Mouse (Mus musculus) adrenal gland, adult 10 weeks (tissue): ENCODE measurements around the gene Cdc73. TPM values are rescaled to one million over a fixed set of nuclear protein-coding genes. Genes with fewer than 3 reads are reported as not detected.

Experiments
- polyA plus RNA-seq: library from polyadenylated mRNA; stranded (reverse); fragments of 350-450 nt; fragmentation: Illumina TruSeq; extraction: RNeasy Lipid Tissue Mini Kit (QIAGEN cat#74804); gene quantifications from one replicate; pipeline ENCODE4 v1.2.3, GENCODE M21; 2014; ENCODE audit warnings: low read depth, low replicate concordance

Gene Cdc73
- polyA plus RNA-seq, result 187 TPM

DNA sequence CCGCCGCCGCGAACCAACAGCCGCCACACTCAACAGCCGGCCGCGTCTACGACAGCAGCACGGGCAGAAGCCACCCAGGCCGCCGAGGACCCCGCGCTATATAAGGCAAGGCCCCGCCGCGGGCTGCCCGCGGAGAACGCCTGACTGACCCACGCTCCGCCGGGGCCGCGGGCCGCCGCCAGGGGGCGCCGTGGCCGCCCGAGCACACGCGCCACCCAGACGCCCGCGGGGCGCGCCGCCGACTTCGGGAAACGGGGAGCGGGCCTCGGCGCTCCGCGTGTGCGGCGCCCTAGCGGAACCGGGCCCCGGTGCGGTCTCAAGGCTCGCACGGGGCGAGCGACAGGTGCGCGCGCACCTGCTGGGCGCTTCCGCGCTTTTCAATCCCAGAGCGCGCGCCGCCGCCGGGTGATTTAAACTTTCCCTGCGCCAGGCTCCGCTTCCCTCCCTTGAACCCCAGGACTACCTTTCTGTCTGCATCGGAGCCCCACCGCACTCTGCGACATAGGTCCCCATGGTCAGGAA lies at the start of gene Cdc73:
Gene Cdc73, minus strand, starts transcription at position 153 of the 522 bp plus-strand sequence.

DNA sequence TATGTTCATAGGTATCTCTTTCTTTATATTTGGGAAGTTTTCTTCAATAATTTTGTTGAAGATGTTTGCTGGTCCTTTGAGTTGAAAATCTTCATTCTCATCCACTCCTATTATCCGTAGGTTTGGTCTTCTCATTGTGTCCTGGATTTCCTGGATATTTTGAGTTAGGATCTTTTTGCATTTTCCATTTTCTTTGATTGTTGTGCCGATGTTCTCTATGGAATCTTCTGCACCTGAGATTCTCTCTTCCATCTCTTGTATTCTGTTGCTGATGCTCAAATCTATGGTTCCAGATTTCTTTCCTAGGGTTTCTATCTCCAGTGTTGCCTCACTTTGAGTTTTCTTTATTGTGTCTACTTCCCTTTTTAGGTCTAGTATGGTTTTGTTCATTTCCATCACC lies 13.3 kb upstream of the Cdc73 start, which contains the start of gene Glrx2:
Gene Glrx2, plus strand, starts transcription at position 301 of the 400 bp plus-strand sequence.

DNA sequence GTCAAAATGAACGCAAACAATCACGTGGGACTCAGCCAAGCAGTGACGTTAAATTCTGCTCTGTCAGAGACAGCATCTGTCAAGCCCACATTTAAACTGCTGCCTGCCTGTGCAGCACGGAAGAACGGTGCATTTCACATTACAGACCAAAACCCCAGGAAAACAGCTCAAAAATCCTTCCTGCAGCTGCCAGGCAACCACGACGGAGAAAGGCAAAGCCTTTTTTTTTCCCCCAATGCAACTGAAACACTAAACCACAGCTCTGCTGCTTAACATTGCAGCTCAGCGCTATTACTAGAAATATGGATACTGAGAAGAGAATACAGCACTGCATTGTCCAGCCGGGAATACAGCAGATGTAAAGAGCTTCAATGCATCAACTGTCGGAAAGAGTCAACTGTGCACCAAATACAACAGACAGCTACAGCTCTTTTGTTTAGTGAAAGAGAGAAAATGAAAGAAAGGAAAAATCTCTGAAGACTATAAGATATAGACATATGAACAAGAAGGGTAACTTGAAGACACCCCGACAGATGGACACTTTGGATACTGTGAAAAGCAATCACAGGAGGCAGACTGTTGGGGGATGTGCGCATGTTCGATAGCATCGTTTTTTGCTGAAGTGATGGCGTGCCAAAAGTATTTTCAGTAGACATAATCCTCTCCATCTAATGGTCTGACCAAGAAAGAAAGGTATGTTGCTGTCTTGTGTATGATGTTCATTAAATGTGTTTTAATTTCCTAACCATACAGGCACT lies 61.9 kb downstream of the Cdc73 start, which contains the start of gene B3galt2:
Gene B3galt2, plus strand, starts transcription at position 15 of the 758 bp plus-strand sequence.

Other genes with a start within 250 kb of the Cdc73 start
- gene B3galt2, start 62.2 kb downstream of the Cdc73 start, polyA plus RNA-seq, result 32.4 TPM
- gene Glrx2, start 13.4 kb upstream of the Cdc73 start, polyA plus RNA-seq, result 134 TPM
- 67.6 TPM for gene Trove2, start 74.2 kb upstream of the Cdc73 start, polyA plus RNA-seq
- gene Uchl5, start 74.4 kb upstream of the Cdc73 start, polyA plus RNA-seq, result 133 TPM